Mouse (Mus musculus): ENCODE data around the gene Abcc1. TPM values are rescaled to one million over a fixed set of nuclear protein-coding genes. Genes with fewer than 3 reads are reported as not detected.

Abcc1 gene
- 10 to 100 TPM; 14.9 to 20.6 TPM for total RNA-seq (2023)

GRCm38 (mm10) chr16:14361362-14362098 lies at the start of gene Abcc1:
TSS of gene Abcc1 (plus strand) at chr16:14361558.

DNA sequence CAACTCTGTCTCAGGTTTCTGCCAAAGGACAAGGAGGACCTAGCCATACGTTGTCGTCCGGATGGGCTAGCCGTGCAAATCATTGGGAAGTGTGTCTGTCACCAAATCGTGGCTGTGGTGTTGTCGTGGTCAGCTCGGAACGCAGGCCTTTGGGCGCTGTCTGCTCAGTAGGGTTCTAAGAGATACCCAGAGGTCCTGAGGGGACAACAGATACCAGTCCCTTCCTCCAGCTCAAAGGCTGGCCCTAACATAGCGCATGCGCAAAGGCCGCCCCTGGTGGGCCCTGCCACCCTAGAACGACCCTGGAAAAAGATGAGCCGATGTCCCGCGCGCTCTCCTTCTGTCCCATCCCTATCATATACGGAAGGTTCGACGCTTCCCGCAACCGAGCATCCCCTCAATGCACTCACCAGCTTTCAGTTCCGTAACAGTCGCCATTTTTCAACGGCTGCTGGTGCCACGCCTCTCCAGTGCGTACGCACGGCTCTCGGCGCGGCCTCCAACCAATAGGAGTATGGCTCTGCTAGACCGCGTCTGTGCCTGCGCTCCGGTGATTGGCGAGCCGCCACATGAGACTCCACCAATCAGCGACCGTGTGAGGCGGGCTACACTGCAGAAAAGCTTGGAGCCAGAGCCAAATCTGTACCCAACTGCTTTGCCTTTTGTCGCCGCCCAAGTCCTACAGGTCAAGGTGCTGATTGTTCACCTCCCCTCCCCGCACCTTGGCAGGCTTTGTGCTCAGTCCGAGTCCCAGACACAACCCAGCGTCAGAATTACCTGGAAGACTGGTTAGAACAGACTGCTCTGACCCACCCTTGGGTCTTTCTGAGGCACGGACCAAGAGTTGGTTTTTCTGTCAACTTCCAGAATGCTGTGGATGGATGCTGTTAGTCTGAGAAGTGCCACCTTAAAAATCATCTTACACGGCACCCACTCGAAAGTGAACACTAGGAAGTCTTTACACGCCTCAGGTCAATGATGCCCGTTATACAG lies 44.2 kb upstream of the Abcc1 start, which contains the start of gene Fopnl:
Gene Fopnl (minus strand): TSS at position 522 of the 993 bp plus-strand sequence.

Other genes with a start within 250 kb of the Abcc1 start
- 10 to 100 TPM; 45.9 to 46.6 TPM for gene Nde1, start 198.3 kb upstream of the Abcc1 start, total RNA-seq (2023)
- 10 to 100 TPM; 45.4 to 49.5 TPM for gene Marf1, start 198.2 kb upstream of the Abcc1 start, total RNA-seq (2023)
- not detected for gene Myh11, start 70.2 kb upstream of the Abcc1 start, total RNA-seq (2023)
- 10 to 100 TPM; 34.0 to 36.2 TPM for gene Fopnl, start 44.2 kb upstream of the Abcc1 start, total RNA-seq (2023)
- not detected for gene A630010A05Rik, start 200.8 kb downstream of the Abcc1 start, total RNA-seq (2023)